Mouse (Mus musculus): Measurements from ENCODE around the gene 4930480E11Rik. TPM values are rescaled to one million over a fixed set of nuclear protein-coding genes. Genes with fewer than 3 reads are reported as not detected.

Gene 4930480E11Rik
- not detected for polyA plus RNA-seq (2014; fragmentation: Illumina TruSeq; extraction: RNeasy Lipid Tissue Mini Kit (QIAGEN cat#74804))

GRCm38 (mm10) chrX:78369343-78369742, at the start of gene 4930480E11Rik:
Gene 4930480E11Rik, plus strand, starts transcription at chrX:78369643.

Other genes starting within 250 kb of the 4930480E11Rik start
- gene Gm5938, start 244.2 kb upstream of the 4930480E11Rik start, polyA plus RNA-seq (2014; fragmentation: Illumina TruSeq; extraction: RNeasy Lipid Tissue Mini Kit (QIAGEN cat#74804)) = not detected
- not detected for gene Obp1b, start 182.9 kb upstream of the 4930480E11Rik start, polyA plus RNA-seq (2014; fragmentation: Illumina TruSeq; extraction: RNeasy Lipid Tissue Mini Kit (QIAGEN cat#74804))
- not detected for gene Gm14743, start 123.7 kb upstream of the 4930480E11Rik start, polyA plus RNA-seq (2014; fragmentation: Illumina TruSeq; extraction: RNeasy Lipid Tissue Mini Kit (QIAGEN cat#74804))
- 51.7 TPM for gene Prrg1, start 214.3 kb downstream of the 4930480E11Rik start, polyA plus RNA-seq (2014; fragmentation: Illumina TruSeq; extraction: RNeasy Lipid Tissue Mini Kit (QIAGEN cat#74804))

Data from ovary, adult 10 weeks (tissue).